Mouse (Mus musculus) colon, adult 2 months (tissue): ENCODE data around the gene Mrps27. TPM values are rescaled to one million over a fixed set of nuclear protein-coding genes. Genes with fewer than 3 reads are reported as not detected.

Source experiments
- polyA plus RNA-seq: library from polyadenylated mRNA; depleted of rRNA; stranded (reverse); fragments of >200 nt; gene quantifications from 2 replicates; pipeline ENCODE4 v1.2.3, GENCODE M21; 2012; rRNA removed

Gene Mrps27
- 12.4 and 13.2 TPM in 2 replicates for polyA plus RNA-seq

DNA sequence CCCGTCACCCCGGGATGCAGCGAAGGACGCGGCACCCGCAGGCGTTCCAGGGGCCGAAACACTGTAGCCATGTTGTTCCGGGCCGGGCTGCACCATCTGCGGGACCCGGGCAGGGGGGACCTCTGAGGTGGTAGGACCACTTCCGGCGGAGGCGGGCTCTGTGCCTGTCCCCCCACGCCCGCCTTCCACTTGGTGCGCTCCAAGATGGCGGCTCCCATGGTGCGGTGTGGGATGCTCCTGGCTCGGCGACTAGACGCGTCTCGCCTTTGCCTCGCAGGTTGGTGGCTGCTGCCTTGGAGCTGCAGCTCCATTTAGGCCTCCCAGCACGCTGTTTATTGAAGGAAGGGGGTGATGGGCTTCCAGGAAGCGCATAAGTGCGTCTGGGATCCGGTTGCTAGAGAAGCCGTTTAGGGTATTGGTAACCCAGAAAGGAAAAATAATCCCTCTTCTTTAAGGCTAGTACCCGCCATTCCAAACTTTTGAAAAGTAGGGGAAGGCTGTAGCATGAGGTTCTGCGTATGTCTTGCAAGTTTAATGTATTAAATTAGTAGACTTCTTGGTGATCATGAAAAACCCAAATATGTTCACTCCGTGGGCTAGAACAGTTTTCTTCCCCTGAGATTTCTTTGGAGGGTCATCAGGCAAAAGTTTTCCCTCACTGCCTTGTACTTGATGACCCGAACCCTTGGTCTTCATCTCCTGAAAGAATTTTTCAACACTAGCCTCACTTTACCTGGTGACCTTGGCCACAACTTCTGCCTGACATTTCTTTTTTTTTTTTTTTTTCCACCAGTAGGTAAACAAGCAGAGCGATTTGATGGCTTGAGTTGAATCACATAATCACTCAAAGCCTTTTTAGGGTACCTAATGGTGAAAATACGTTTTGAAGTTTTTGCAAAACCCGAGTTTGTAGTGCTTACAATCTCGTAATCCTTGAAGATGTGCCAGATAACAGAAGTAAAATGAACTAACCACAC, at the start of gene Mrps27, which contains the start of gene Ptcd2:
Gene Mrps27 (plus strand): TSS at position 188 of the 977 bp plus-strand sequence.
Gene Ptcd2 (minus strand): TSS at position 107 of the 977 bp plus-strand sequence.

Other genes with a start within 250 kb of the Mrps27 start
- gene Zfp366, start 160.0 kb upstream of the Mrps27 start, polyA plus RNA-seq, result 0.87 and 1.0 TPM in 2 replicates
- gene Ptcd2, start 81 bp upstream of the Mrps27 start, polyA plus RNA-seq, result 19.1 and 22.4 TPM in 2 replicates
- 1.6 and 2.2 TPM in 2 replicates for gene Map1b, start 171.8 kb downstream of the Mrps27 start, polyA plus RNA-seq